Mouse (Mus musculus) kidney, embryonic 14.5 days (tissue): ENCODE measurements around the gene Khdrbs2. TPM values are rescaled to one million over a fixed set of nuclear protein-coding genes. Genes with fewer than 3 reads are reported as not detected.
"Not testable (repeated sequence)": the region's sequence is repeated elsewhere in the genome, so short reads cannot be mapped to it uniquely, and the experiment has no call there.

Experiments used
- ATAC-seq: fragments of 200-750 bp; cut with Nextera tagmentation; 2 replicates; pipeline ENCODE4 v1.8.0; 2017; ENCODE audit warnings: moderate number of reproducible peaks, mild to moderate bottlenecking, moderate TSS enrichment, moderate library complexity; ENCODE audit not compliant: low FRiP score, low TSS enrichment
- H3K27ac ChIP-seq: fragments of 300-500 bp; sonication (generic); 2 replicates; pipeline ENCODE4 v1.5.1; 2014; ENCODE audit warnings: low read depth, mild to moderate bottlenecking, low read length, moderate library complexity, mixed read lengths
- H3K27me3 ChIP-seq: fragments of 300-500 bp; sonication (generic); 2 replicates; pipeline ENCODE4 v1.6.1; 2014; ENCODE audit warnings: mild to moderate bottlenecking, low read length; ENCODE audit not compliant: control insufficient read depth, insufficient read depth
- H3K36me3 ChIP-seq: fragments of 300-500 bp; sonication (generic); 2 replicates; pipeline ENCODE4 v1.6.1; 2014; ENCODE audit warnings: low read length, mixed read lengths; ENCODE audit not compliant: control insufficient read depth, insufficient read depth
- H3K4me1 ChIP-seq: fragments of 300-500 bp; sonication (generic); 2 replicates; pipeline ENCODE4 v1.6.1; 2014; ENCODE audit warnings: low read length, mixed read lengths; ENCODE audit not compliant: control insufficient read depth, insufficient read depth
- H3K4me2 ChIP-seq: fragments of 300-500 bp; sonication (generic); replicated peaks from 2 replicates; pipeline ENCODE4 v1.6.1; 2014; ENCODE audit warnings: low read depth, mild to moderate bottlenecking, low read length
- H3K4me3 ChIP-seq: fragments of 300-500 bp; sonication (generic); 2 replicates; pipeline ENCODE4 v1.5.1; 2014; ENCODE audit warnings: mild to moderate bottlenecking, low read length
- H3K9ac ChIP-seq: fragments of 300-500 bp; sonication (generic); 2 replicates; pipeline ENCODE4 v1.6.1; 2014; ENCODE audit warnings: low read depth, mild to moderate bottlenecking, low read length, moderate library complexity
- H3K9me3 ChIP-seq: fragments of 300-500 bp; sonication (generic); 2 replicates; pipeline ENCODE4 v1.6.1; 2016; ENCODE audit warnings: low read length; ENCODE audit not compliant: control insufficient read depth
- WGBS: fragments of 180-500 bp; shearing (Covaris S2); extraction: QIAGEN DNeasy Blood & Tissue Kit; methylation state at CpG from one replicate; pipeline ENCODE4 v1.1.7; 2014; 5-methylcytosine and 5-hydroxymethylcytosine counted together
- polyA plus RNA-seq: library from polyadenylated mRNA; unstranded; fragments of >200 nt; fragmentation: Nextera tagmentation; extraction: Ambion mirVana; gene quantifications from 2 replicates; pipeline ENCODE4 v1.2.1, GENCODE M21; 2014

Khdrbs2 gene
- polyA plus RNA-seq, 1 experiment from 2014 or later, result 2.6 TPM

DNA sequence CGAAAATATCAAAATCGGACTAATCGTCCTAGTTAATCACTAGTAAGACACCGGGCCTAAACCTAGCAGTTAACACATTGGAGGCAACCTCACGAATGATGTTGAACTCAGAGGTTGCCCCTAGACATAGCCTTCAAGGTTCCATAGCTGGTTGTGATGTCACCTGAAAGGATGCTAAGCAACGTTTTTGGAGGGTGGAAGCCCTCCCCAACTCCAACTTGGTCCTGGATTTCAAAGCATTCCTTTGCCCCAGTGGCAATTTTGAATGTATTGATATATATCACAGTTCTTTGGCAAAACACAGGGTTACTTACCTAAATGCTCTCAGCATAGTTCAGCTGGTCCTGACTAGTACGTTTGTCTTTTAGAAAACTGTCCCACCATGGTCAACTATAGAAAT is 374.7 kb downstream of the Khdrbs2 start, which contains the start of gene Gm5415:
Gene Gm5415 (minus strand): TSS at position 101 of the 400 bp plus-strand sequence.
- not testable (repeated sequence) for H3K27me3 ChIP-seq, H3K4me1 ChIP-seq, H3K4me2 ChIP-seq, ATAC-seq, H3K27ac ChIP-seq, H3K9me3 ChIP-seq, H3K4me3 ChIP-seq, H3K36me3 ChIP-seq, H3K9ac ChIP-seq
- 80% methylated on average over 2 of the region's 7 CpGs for WGBS

GRCm38 (mm10) chr1:32553459-32553858 is 380.9 kb downstream of the Khdrbs2 start:
- Histone ChIP-seq H3K9me3 (no peaks in the 10 kb centered on the region), H3K9ac (no peak overlapping the region), H3K4me3 (no peak overlapping the region), H3K4me1 (no peaks in the 10 kb centered on the region), H3K27me3 (no peaks in the 10 kb centered on the region), H3K4me2 (no peak overlapping the region), H3K27ac (no peak overlapping the region), H3K36me3 (no peaks in the 10 kb centered on the region)
- no peak for ATAC-seq
- 87% methylated on average over 3 of the region's 3 CpGs for WGBS

GRCm38 (mm10) chr1:32553925-32554324 is 381.4 kb downstream of the Khdrbs2 start:
- ATAC-seq, result no peak
- no peak overlapping the region for H3K4me2 ChIP-seq
- no peak overlapping the region for H3K27ac ChIP-seq
- no peaks in the 10 kb centered on the region for H3K36me3 ChIP-seq
- H3K9ac ChIP-seq, result no peak overlapping the region
- H3K27me3 ChIP-seq, result no peaks in the 10 kb centered on the region
- H3K4me1 ChIP-seq, result no peaks in the 10 kb centered on the region
- H3K4me3 ChIP-seq, result no peak overlapping the region
- WGBS, result 56% methylated on average over 4 of the region's 4 CpGs
- H3K9me3 ChIP-seq, result no peaks in the 10 kb centered on the region

- Histone ChIP-seq H3K36me3 (no peaks in the 10 kb centered on the region), H3K9ac (no peak overlapping the region), H3K27me3 (no peaks in the 10 kb centered on the region), H3K4me1 (no peaks in the 10 kb centered on the region), H3K4me2 (no peak overlapping the region), H3K9me3 (no peaks in the 10 kb centered on the region), H3K27ac (no peak overlapping the region), H3K4me3 (no peak overlapping the region)
- 84% methylated on average over 2 of the region's 2 CpGs for WGBS
- ATAC-seq, result no peak
Measured at GRCm38 (mm10) chr1:32568901-32569300, 396.4 kb downstream of the Khdrbs2 start.

- Histone ChIP-seq H3K27me3 (no peaks in the 10 kb centered on the region), H3K9me3 (no peaks in the 10 kb centered on the region), H3K36me3 (no peaks in the 10 kb centered on the region), H3K4me2 (no peak overlapping the region), H3K9ac (no peak overlapping the region), H3K4me3 (no peak overlapping the region), H3K27ac (no peak overlapping the region), H3K4me1 (no peaks in the 10 kb centered on the region)
- no peak for ATAC-seq
- WGBS, result 82% methylated on average over 1 of the region's 1 CpGs
Measured at GRCm38 (mm10) chr1:32626060-32626459, 453.5 kb downstream of the Khdrbs2 start.

DNA sequence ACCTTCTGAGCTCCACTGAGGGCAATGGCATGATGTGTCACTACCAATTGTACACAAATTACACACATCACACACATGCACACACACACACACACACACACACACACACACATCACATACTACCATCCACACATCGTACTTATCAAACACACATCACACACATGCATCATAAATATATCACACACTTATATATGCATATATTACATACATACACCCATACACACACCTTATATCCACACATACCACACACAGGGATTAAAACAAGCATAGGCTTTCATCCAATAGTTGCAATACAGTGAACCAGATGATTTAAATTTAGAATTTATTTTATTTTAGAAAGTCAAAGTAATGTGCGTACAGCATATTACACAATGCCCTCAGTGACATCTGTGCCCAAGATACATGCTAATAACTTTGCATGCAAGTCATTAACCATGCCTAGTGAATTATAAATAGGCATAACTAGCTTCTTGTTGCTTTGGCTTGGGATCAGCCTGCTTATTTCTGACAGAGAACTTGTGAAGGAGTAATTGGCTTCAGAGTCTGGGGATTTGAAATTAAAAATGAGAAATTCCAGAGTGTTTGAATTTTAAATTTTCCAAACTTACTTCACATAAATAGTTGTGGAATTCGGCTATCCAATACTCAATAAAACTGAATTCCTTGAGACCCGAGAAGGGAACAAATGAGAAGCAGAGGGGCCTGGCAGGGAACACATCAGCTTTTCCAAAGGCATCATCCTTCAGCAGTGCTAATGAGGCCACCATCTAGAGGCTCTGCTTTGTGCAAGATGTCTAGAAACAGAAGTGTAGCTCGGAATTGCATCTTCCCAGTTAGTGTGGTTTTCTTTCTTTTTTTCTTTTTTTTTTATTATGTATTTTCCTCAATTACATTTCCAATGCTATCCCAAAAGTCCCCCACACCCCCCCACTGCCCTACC is 460.2 kb downstream of the Khdrbs2 start:
- H3K4me1 ChIP-seq, result no peaks in the 10 kb centered on the region
- no peaks in the 10 kb centered on the region for H3K27me3 ChIP-seq
- no peak overlapping the region for H3K27ac ChIP-seq
- H3K4me3 ChIP-seq, result no peak overlapping the region
- H3K9ac ChIP-seq, result no peak overlapping the region
- WGBS, result 86% methylated on average over 5 of the region's 5 CpGs
- H3K9me3 ChIP-seq, result no peaks in the 10 kb centered on the region
- H3K36me3 ChIP-seq, result no peaks in the 10 kb centered on the region
- ATAC-seq, result no peak
- no peak overlapping the region for H3K4me2 ChIP-seq

DNA sequence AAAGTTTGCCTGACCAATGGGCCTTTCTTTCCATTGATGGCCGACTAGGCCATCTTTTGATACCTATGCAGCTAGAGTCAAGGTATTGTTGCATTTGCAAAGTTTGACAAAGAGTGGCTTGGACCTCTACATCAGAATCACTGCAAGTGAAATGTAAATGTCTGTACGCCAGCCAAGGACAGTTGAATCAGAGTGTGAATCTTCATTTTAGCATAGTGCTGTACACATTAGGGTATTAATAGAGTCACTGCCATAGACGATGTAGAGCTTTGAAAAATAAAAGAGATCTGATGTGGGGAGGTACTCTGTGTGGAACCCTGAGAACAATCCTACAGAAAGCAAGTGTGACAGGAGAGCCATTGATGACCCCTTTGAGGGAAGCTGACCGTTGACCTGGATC is 460.9 kb downstream of the Khdrbs2 start:
- no peaks in the 10 kb centered on the region for H3K9me3 ChIP-seq
- no peaks in the 10 kb centered on the region for H3K36me3 ChIP-seq
- no peaks in the 10 kb centered on the region for H3K27me3 ChIP-seq
- H3K4me3 ChIP-seq, result no peak overlapping the region
- H3K9ac ChIP-seq, result no peak overlapping the region
- no peaks in the 10 kb centered on the region for H3K4me1 ChIP-seq
- WGBS, result 90% methylated on average over 4 of the region's 4 CpGs
- no peak for ATAC-seq
- no peak overlapping the region for H3K4me2 ChIP-seq
- H3K27ac ChIP-seq, result no peak overlapping the region

DNA sequence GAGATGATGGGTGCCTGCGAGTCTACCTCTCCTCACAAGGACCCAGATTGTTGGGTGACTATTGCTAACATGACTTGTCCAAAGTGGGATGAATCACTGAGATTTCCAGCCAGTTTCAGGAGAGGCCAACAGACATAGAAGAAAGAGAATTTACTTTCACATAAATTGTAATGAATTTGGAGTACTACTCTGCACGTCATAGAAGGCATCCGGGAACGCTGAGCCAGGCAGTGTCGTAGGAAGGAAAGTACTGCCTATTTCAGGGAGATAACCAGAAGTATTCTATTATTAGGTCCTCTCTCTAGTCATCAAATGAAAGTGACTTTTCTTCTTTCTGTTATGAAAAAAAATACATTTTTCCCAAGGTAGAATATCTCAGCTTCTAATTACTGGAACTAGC is 466.6 kb downstream of the Khdrbs2 start:
- Histone ChIP-seq H3K27ac (no peak overlapping the region), H3K4me3 (no peak overlapping the region), H3K27me3 (no peaks in the 10 kb centered on the region), H3K4me2 (no peak overlapping the region), H3K9ac (no peak overlapping the region), H3K36me3 (no peaks in the 10 kb centered on the region), H3K9me3 (no peaks in the 10 kb centered on the region), H3K4me1 (no peaks in the 10 kb centered on the region)
- no peak for ATAC-seq
- 89% methylated on average over 5 of the region's 5 CpGs for WGBS

GRCm38 (mm10) chr1:32649647-32650209 is 477.2 kb downstream of the Khdrbs2 start:
- Histone ChIP-seq H3K9me3 (no peaks in the 10 kb centered on the region), H3K27ac (no peak overlapping the region), H3K4me1 (no peaks in the 10 kb centered on the region), H3K27me3 (no peaks in the 10 kb centered on the region), H3K9ac (no peak overlapping the region), H3K4me2 (no peak overlapping the region), H3K4me3 (no peak overlapping the region), H3K36me3 (no peaks in the 10 kb centered on the region)
- WGBS, result 87% methylated on average over 3 of the region's 3 CpGs
- no peak for ATAC-seq
